Mouse (Mus musculus) testis, adult 2 months (tissue): ENCODE results near the gene Tubb5. TPM values are rescaled to one million over a fixed set of nuclear protein-coding genes. Genes with fewer than 3 reads are reported as not detected.

Experiments used
- H3K27ac ChIP-seq: fragments of 200-500 bp; 2 replicates; pipeline ENCODE4 v1.5.1; 2012; ENCODE audit warnings: low read depth, low read length; ENCODE audit not compliant: control insufficient read depth, insufficient read depth
- H3K27me3 ChIP-seq: fragments of 200-500 bp; 2 replicates; pipeline ENCODE4 v1.6.1; 2012; ENCODE audit warnings: mild to moderate bottlenecking, low read length, moderate library complexity; ENCODE audit not compliant: control insufficient read depth, insufficient read depth
- H3K36me3 ChIP-seq: fragments of 200-500 bp; 2 replicates; pipeline ENCODE4 v1.6.1; 2012; ENCODE audit warnings: mild to moderate bottlenecking, low read length; ENCODE audit not compliant: control insufficient read depth, insufficient read depth
- H3K4me1 ChIP-seq: fragments of 200-500 bp; 2 replicates; pipeline ENCODE4 v1.6.1; 2012; ENCODE audit warnings: low read length; ENCODE audit not compliant: control insufficient read depth, insufficient read depth
- H3K4me3 ChIP-seq: fragments of 200-500 bp; 2 replicates; pipeline ENCODE4 v1.5.1; 2012; ENCODE audit warnings: low read depth, mild to moderate bottlenecking, low read length, moderate library complexity, mixed read lengths; ENCODE audit not compliant: control insufficient read depth
- CTCF ChIP-seq: fragments of 200-500 bp; IDR thresholded peaks from 2 replicates; pipeline ENCODE4 v1.5.1; 2012; ENCODE audit warnings: low read depth, mild to moderate bottlenecking, inconsistent platforms, low read length, moderate library complexity; ENCODE audit not compliant: control insufficient read depth, insufficient read depth, insufficient replicate concordance
- POLR2A ChIP-seq: fragments of 200-500 bp; IDR thresholded peaks from 2 replicates; pipeline ENCODE4 v1.6.1; 2012; ENCODE audit warnings: low read depth, mild to moderate bottlenecking, inconsistent platforms, low read length, moderate library complexity; ENCODE audit not compliant: control insufficient read depth
- polyA plus RNA-seq: library from polyadenylated mRNA; depleted of rRNA; stranded (reverse); fragments of >200 nt; gene quantifications from 2 replicates; pipeline ENCODE4 v1.2.3, GENCODE M21; 2012

The Tubb5 gene
- polyA plus RNA-seq, 1 experiment = 59.4 TPM

DNA sequence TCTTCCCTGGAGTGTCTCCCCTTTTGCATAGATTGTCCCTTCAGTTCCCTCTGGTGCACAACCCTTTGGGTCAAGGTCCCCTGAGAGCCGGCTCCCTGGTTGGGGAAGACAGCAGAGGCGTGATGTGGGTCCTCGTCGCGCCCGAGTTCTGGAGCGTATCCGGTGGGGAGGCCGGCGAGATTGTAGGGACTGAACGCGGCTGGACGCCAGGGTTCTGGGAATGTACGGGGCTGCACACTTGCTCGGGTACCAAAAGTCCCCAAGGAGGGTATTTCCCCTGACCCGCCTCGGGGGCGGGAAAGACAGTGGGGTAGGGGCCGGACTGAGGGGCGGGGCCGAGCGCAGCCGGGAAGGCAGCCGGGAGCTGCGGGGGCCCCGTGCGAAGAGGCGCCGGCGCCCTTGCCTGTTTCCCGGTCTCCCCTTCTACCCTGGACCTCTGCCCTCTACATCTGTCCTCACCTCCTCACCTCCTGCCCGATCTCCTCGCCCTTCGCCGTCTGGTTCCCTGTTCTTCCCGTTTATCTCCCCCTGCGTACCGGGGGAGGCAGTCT, 28.2 kb upstream of the Tubb5 start:
- Histone ChIP-seq H3K27me3 (peaks cover 9% of the 10 kb centered on the region), H3K27ac (peak overlapping the region; percentile 91), H3K4me3 (peak overlapping the region; percentile 92), H3K4me1 (peaks cover 39% of the 10 kb centered on the region), H3K36me3 (no peaks in the 10 kb centered on the region)
- no peak for TF ChIP-seq POLR2A

DNA sequence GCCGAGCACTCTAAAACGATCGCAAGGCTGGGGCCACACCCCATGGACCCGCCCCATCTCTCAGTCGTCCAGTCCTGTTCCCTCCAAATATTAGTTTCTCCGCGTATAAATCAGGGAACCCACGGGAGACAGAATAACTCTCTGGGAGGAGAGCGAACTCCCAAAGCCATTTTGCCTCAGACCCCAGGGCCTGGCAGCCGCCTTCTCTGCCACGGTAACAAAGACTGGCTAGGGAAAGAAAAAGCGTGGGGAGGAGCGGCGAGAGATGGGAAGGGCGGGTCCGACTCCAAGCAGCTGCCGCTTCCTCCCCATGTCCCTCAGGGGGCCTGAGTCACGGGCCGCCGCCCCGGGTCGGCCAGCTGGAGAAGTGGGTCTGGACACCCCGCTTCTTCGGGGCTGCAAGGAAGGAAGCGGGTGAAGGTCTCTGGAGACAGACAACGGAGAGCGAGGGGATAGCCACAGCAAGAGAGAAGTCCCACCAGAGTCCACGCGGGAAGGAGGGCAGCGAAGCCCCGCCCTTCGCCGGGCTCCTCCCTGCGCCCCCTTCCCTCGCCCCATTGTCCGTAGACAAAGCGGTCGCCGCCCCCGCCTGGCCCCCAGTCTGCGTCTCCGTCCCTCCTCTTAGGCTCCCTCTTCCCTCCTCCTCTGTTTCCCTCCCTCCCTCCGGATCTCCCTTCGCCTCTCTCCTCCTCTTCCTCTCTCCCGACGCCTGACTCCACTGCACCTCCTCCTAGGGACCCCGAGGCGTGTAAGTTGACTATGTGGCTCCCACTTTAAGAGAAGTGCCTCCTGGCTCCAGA, 27.6 kb upstream of the Tubb5 start, which contains the start of gene Ppp1r18:
Ppp1r18 (plus strand) TSS at position 113 of the 800 bp plus-strand sequence.
- H3K4me3 ChIP-seq = peak within 1 kb of the TSS; percentile 92
- H3K27ac ChIP-seq = peak within 1 kb of the TSS; percentile 91
- TF ChIP-seq POLR2A (peak; percentile 35; the same call in 1 of the 2 replicates), CTCF (no peak)
- H3K27me3 ChIP-seq = peaks cover 9% of the 10 kb centered on the region
- H3K36me3 ChIP-seq = no peaks in the 10 kb centered on the region
- H3K4me1 ChIP-seq = peaks cover 43% of the 10 kb centered on the region

DNA sequence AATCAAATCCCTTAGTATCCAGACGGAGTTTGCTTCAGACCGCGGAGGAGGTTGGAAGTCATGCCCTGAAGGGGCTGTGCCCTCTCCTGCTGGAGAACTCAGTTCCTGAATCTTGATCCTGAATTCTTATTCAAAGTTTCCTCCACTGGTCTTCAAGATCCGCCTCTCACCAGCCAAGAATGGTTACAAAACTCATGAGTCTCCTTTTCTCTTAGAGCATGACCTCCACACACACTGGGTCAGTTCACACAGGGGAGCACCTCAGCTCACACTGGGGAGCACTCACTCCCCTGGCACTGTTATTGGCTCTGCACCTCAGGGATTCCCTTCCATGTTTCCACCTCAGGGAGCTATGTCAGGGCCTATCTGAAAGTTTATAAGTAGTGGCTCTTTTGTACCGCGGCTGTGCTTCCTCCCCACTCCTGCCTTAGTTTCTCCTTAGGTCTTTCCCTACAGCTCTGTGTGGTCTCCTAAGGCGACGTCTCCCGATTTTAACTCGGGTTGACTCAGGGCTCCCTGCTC, 26.8 kb upstream of the Tubb5 start:
- Histone ChIP-seq H3K27ac (peak overlapping the region; percentile 30; the same call in 1 of the 2 replicates), H3K4me1 (peaks cover 44% of the 10 kb centered on the region), H3K36me3 (no peaks in the 10 kb centered on the region), H3K4me3 (peak overlapping the region; percentile 92), H3K27me3 (peaks cover 9% of the 10 kb centered on the region)
- TF ChIP-seq POLR2A (no peak), CTCF (no peak)

DNA sequence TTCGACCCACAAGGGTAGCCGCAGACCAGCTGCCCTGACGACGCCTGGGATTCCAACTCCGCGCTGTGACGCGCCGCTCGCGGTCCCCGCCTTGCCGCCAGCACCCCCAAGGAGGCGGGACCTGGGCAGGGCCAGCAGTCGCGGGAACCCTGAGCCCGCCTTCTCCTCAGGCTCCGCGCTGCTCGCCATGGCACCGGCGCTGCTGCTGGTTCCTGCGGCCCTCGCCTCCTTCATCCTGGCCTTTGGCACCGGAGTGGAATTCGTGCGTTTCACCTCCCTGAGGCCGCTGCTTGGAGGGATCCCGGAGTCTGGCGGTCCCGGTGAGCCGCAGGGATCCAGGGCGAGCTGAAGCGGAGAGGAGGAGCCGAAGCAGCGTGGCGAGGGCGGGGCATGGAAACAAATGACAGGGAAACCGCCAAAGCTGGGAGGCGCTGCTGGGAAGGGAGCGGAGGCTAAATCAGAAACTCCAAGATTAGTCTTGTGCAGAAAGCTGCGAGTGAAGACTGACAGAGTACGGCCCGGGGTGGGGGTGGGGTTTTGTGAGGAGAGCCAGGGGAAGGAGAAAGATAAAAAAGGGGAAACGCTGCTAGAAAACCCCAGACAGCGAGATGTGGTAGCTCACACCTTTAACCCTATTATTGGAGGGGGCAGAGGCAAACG, 23.2 kb upstream of the Tubb5 start, which contains the start of gene Nrm:
Nrm (plus strand) TSS at position 121 of the 660 bp plus-strand sequence.
- Histone ChIP-seq H3K27ac (peak within 1 kb of the TSS; percentile 84), H3K4me1 (peaks cover 25% of the 10 kb centered on the region), H3K36me3 (peaks cover 2% of the 10 kb centered on the region)

DNA sequence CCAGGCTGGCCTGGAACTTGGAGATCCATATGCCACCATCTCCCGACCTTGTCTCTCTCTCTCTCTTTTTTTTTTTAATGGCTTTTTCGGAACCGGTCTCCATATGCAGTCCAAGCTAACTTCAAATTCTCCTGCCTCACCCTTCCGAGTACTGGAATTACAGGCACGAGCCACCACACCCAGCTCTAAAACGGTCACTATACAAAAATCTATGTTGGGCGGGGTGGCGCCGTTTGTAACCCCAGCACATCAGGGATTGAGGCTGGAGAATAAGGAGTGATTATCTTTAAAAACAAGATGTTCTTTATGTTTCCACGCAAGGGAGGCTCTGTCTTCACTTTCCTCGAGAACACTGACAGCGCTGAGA, 22.7 kb upstream of the Tubb5 start:
- H3K4me3 ChIP-seq = peak overlapping the region; percentile 89
- peaks cover 2% of the 10 kb centered on the region for H3K36me3 ChIP-seq
- H3K27me3 ChIP-seq = peaks cover under 1% of the 10 kb centered on the region
- TF ChIP-seq CTCF (no peak), POLR2A (no peak)
- H3K4me1 ChIP-seq = peaks cover 20% of the 10 kb centered on the region
- H3K27ac ChIP-seq = peak overlapping the region; percentile 84

More for the DNA sequence above, 23.2 kb upstream of the Tubb5 start, which contains the start of gene Nrm:
- peaks cover 5% of the 10 kb centered on the region for H3K27me3 ChIP-seq
- TF ChIP-seq CTCF (no peak), POLR2A (peak; percentile 69)
- H3K4me3 ChIP-seq = peak within 1 kb of the TSS; percentile 89

DNA sequence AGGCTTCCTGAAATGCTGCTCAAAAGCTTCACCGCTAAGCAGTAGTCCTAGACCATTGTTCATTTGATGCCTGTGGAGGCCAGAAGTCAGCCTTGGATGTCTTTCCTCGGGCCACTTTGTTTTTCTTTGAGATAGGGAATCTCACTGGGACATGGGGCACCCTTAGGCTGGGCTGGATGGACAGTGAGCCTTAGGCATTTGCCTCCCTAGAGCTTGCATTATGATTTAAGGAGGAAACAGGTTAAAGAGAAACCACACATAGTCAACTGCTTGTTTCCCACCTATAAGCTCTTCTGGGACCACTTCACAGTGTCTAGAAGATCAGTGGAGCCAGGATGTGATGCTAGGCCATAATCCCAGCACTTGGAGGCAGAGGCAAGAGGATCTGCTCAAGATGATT, 21.7 kb upstream of the Tubb5 start:
- no peaks in the 10 kb centered on the region for H3K27me3 ChIP-seq
- no peak overlapping the region for H3K27ac ChIP-seq
- peak overlapping the region; percentile 59 for H3K4me3 ChIP-seq
- TF ChIP-seq POLR2A (no peak), CTCF (no peak)
- peaks cover 3% of the 10 kb centered on the region for H3K36me3 ChIP-seq
- H3K4me1 ChIP-seq = peaks cover 15% of the 10 kb centered on the region

DNA sequence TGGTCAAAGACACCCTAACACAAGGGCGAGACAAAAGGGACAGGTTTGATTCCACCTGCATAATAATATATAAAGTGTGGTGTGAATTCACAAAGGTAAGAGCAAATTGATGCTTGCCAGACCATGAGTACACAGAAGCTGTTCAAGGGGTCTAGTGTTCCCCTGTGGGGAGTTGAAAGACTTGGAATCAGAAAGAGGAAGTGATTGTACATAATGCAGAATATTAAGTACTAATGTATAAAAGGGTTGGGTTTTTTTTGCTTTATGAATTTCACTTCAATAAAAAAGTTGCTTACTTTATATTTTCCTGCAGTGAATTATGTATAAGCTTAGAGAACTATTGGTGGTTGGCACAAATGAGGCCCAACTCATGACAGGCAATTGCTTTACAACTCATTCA, 21.3 kb upstream of the Tubb5 start:
- H3K27ac ChIP-seq = no peak overlapping the region
- no peaks in the 10 kb centered on the region for H3K27me3 ChIP-seq
- H3K36me3 ChIP-seq = peaks cover 3% of the 10 kb centered on the region
- H3K4me1 ChIP-seq = peaks cover 12% of the 10 kb centered on the region
- no peak overlapping the region; the same call in 1 of the 2 replicates for H3K4me3 ChIP-seq
- no peak for TF ChIP-seq POLR2A
- no peak for TF ChIP-seq CTCF

DNA sequence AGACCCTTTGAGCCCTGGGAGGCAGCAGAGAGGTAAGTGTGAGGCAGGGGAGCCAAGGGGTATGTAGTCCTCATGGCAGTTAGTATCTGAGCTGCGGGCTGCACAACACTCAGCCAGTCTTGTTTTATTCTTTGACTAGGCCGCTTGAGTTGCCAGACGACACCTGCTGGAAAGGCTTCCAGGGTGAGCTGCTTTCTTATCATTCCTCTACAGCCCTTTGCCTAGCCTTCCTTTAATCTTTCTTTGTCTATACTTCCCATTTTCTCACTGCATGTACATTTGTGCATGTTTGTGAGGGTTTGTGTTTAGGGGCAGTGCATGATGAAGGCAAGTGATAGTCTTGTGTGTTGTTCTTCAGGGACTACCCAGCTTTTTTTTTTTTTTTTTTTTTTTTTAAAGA, 12.9 kb upstream of the Tubb5 start:
- no peak overlapping the region for H3K27ac ChIP-seq
- H3K36me3 ChIP-seq = peaks cover 20% of the 10 kb centered on the region
- no peaks in the 10 kb centered on the region for H3K27me3 ChIP-seq
- H3K4me1 ChIP-seq = no peaks in the 10 kb centered on the region
- no peak overlapping the region for H3K4me3 ChIP-seq
- TF ChIP-seq CTCF (no peak), POLR2A (no peak)
